Mouse (Mus musculus) thymus, postnatal 25 days (tissue): ENCODE data around the gene Adam23.
"Not testable (repeated sequence)": the region's sequence is repeated elsewhere in the genome, so short reads cannot be mapped to it uniquely, and the experiment has no call there.

Experiments used
- DNase-seq: peaks from one replicate; pipeline ENCODE4 v3.0.0; 2022

Gene Adam23

GRCm38 (mm10) chr1:63603870-63604500 lies 158.3 kb downstream of the Adam23 start:
- no peak for DNase-seq

DNA sequence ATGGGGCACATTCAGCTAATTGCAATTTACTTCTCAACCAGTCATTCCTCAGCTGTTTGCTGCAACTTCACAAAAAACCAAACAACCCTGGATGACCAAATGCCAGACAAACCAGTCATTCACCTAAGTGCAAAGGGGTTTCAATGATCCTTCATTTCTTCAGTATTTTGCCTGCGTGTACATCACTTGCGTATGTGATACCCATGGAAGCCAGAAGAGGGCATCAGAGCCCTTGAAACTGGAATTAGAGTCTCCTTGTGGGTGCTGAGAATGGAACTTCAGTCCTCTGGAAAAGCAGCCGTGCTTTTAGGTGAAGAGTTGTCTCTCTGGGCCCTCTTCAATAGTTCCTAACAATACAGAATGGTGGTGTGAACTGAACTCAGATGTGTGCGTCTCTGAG lies 163.9 kb downstream of the Adam23 start:
- no peak for DNase-seq

- peak; percentile 10 for DNase-seq
Observed at GRCm38 (mm10) chr1:63614594-63614993, 168.9 kb downstream of the Adam23 start.

- no peak for DNase-seq
Observed at GRCm38 (mm10) chr1:63615668-63616067, 170.0 kb downstream of the Adam23 start, which contains the start of gene Gm39653. Gene Gm39653 (plus strand): TSS chr1:63615968.

- DNase-seq = no peak
Observed at GRCm38 (mm10) chr1:63628211-63628610, 182.5 kb downstream of the Adam23 start.

DNA sequence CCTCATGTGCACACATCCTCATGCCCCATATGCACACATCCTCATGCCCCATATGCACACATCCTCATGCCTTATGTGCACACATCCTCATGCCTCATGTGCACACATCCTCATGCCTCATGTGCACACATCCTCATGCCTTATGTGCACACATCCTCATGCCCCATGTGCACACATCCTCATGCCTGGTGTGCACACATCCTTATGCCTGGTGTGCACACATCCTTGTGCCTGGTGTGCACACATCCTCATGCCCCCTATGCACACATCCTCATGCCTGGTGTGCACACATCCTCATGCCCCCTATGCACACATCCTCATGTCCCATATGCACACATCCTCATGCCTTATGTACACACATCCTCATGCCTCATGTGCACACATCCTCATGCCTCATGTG lies 184.7 kb downstream of the Adam23 start:
- DNase-seq = not testable (repeated sequence)

DNA sequence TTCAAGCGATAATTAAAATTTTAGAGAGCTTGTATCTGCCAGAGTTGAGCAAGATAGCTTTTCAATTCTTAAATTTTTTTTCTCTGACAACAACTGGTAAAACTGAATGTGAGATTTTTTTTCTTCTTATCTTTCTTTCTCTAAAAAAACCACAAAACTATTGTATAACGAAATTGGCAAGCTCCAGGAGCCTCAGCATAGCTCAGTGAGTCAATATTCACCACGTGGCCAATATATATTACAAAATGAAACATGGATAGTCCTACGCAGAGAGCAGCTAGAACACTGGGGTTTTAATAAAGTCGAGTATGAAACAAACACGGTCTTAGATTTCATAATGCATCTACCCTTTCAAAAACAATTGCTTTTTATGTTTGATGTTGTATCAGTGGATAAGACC lies 194.2 kb downstream of the Adam23 start:
- DNase-seq = no peak
